Mouse (Mus musculus) embryonic facial prominence, embryonic 15.5 days (tissue): ENCODE results near the gene Zfp541. TPM values are rescaled to one million over a fixed set of nuclear protein-coding genes. Genes with fewer than 3 reads are reported as not detected.
A peak's percentile ranks its signal among the peaks of the same experiment; 100 is the strongest.

Experiments
- ATAC-seq: fragments of 200-750 bp; cut with Nextera tagmentation; 2 replicates; pipeline ENCODE4 v1.8.0; 2017; ENCODE audit warnings: low read depth, moderate TSS enrichment; ENCODE audit not compliant: insufficient number of reproducible peaks, low FRiP score, low TSS enrichment
- H3K27ac ChIP-seq: fragments of 300-500 bp; sonication (generic); replicated peaks from 2 replicates; pipeline ENCODE4 v1.5.1; 2015; ENCODE audit warnings: mild to moderate bottlenecking, inconsistent platforms
- H3K27me3 ChIP-seq: fragments of 300-500 bp; sonication (generic); 2 replicates; pipeline ENCODE4 v1.6.1; 2015; ENCODE audit warnings: inconsistent platforms
- H3K36me3 ChIP-seq: fragments of 300-500 bp; sonication (generic); 2 replicates; pipeline ENCODE4 v1.6.1; 2015; ENCODE audit warnings: mild to moderate bottlenecking, inconsistent platforms
- H3K4me1 ChIP-seq: fragments of 300-500 bp; sonication (generic); 2 replicates; pipeline ENCODE4 v1.6.1; 2015; ENCODE audit warnings: inconsistent platforms
- H3K4me2 ChIP-seq: fragments of 300-500 bp; sonication (generic); replicated peaks from 2 replicates; pipeline ENCODE4 v1.6.1; 2015; ENCODE audit warnings: mild to moderate bottlenecking, inconsistent platforms
- H3K4me3 ChIP-seq: fragments of 300-500 bp; sonication (generic); replicated peaks from 2 replicates; pipeline ENCODE4 v1.5.1; 2015; ENCODE audit warnings: mild to moderate bottlenecking, inconsistent platforms
- H3K9ac ChIP-seq: fragments of 300-500 bp; sonication (generic); 2 replicates; pipeline ENCODE4 v1.6.1; 2015; ENCODE audit warnings: inconsistent platforms
- H3K9me3 ChIP-seq: fragments of 300-500 bp; sonication (generic); replicated peaks from 2 replicates; pipeline ENCODE4 v1.6.1; 2016; ENCODE audit warnings: inconsistent platforms
- WGBS: fragments of 180-500 bp; shearing (Covaris S2); methylation state at CpG from one replicate; pipeline ENCODE4 v1.1.7; 2015; 5-methylcytosine and 5-hydroxymethylcytosine counted together
- polyA plus RNA-seq: library from polyadenylated mRNA; unstranded; fragments of >200 nt; fragmentation: Nextera tagmentation; extraction: Ambion mirVana; gene quantifications from 2 replicates; pipeline ENCODE4 v1.2.1, GENCODE M21; 2015

Gene Zfp541
- polyA plus RNA-seq, 1 experiment from 2014 or later, result 0.15 TPM

- 78% methylated on average over 6 of the region's 6 CpGs for WGBS
- Histone ChIP-seq H3K9ac (no peak overlapping the region), H3K4me3 (no peak overlapping the region), H3K4me2 (no peak overlapping the region), H3K4me1 (peaks cover 17% of the 10 kb centered on the region; the same call in 1 of the 2 replicates), H3K27ac (no peak overlapping the region), H3K27me3 (peaks cover 8% of the 10 kb centered on the region; the same call in 1 of the 2 replicates), H3K36me3 (no peaks in the 10 kb centered on the region), H3K9me3 (no peaks in the 10 kb centered on the region)
- no peak for ATAC-seq
These were observed 5.9 kb upstream of the Zfp541 start for GRCm38 (mm10) chr7:16055665-16056064.

- H3K9me3 ChIP-seq, result 0 out of 2 replicates have a peak, but pooled peaks cover 4% of the 10 kb centered on the region
- peaks cover 14% of the 10 kb centered on the region; the same call in 1 of the 2 replicates for H3K27me3 ChIP-seq
- peak overlapping the region; percentile 61; the same call in 1 of the 2 replicates for H3K27ac ChIP-seq
- WGBS, result 25% methylated on average over 5 of the region's 5 CpGs
- peaks cover 14% of the 10 kb centered on the region; the same call in 1 of the 2 replicates for H3K4me1 ChIP-seq
- H3K4me3 ChIP-seq, result no peak overlapping the region
- no peak overlapping the region for H3K4me2 ChIP-seq
- no peak for ATAC-seq
- no peak overlapping the region for H3K9ac ChIP-seq
- no peaks in the 10 kb centered on the region for H3K36me3 ChIP-seq
These were observed 5.0 kb upstream of the Zfp541 start for GRCm38 (mm10) chr7:16056459-16057135.

GRCm38 (mm10) chr7:16057136-16057534, 4.5 kb upstream of the Zfp541 start:
- Histone ChIP-seq H3K9me3 (0 out of 2 replicates have a peak, but pooled peaks cover 4% of the 10 kb centered on the region), H3K27ac (0 out of 2 replicates have a peak overlapping the region, but pooled peaks have one; percentile 61), H3K36me3 (no peaks in the 10 kb centered on the region), H3K27me3 (peaks cover 19% of the 10 kb centered on the region), H3K9ac (no peak overlapping the region), H3K4me2 (no peak overlapping the region), H3K4me1 (peaks cover 8% of the 10 kb centered on the region; the same call in 1 of the 2 replicates), H3K4me3 (no peak overlapping the region)
- no peak for ATAC-seq
- 32% methylated on average over 2 of the region's 2 CpGs for WGBS

GRCm38 (mm10) chr7:16062099-16062420, 446 bp downstream of the Zfp541 start:
- no peaks in the 10 kb centered on the region for H3K36me3 ChIP-seq
- H3K4me1 ChIP-seq, result no peaks in the 10 kb centered on the region
- 71% methylated on average over 15 of the region's 15 CpGs for WGBS
- no peak for ATAC-seq
- H3K27ac ChIP-seq, result no peak overlapping the region
- no peak overlapping the region for H3K4me2 ChIP-seq
- H3K4me3 ChIP-seq, result no peak overlapping the region
- peaks cover 19% of the 10 kb centered on the region for H3K27me3 ChIP-seq
- H3K9ac ChIP-seq, result no peak overlapping the region
- 0 out of 2 replicates have a peak, but pooled peaks cover 4% of the 10 kb centered on the region for H3K9me3 ChIP-seq

GRCm38 (mm10) chr7:16063490-16063889, 1.9 kb downstream of the Zfp541 start:
- H3K9ac ChIP-seq, result no peak overlapping the region
- no peak overlapping the region for H3K4me2 ChIP-seq
- WGBS, result 33% methylated on average over 4 of the region's 4 CpGs
- 0 out of 2 replicates have a peak, but pooled peaks cover 4% of the 10 kb centered on the region for H3K9me3 ChIP-seq
- H3K4me3 ChIP-seq, result no peak overlapping the region
- peaks cover 19% of the 10 kb centered on the region for H3K27me3 ChIP-seq
- ATAC-seq, result no peak
- H3K4me1 ChIP-seq, result no peaks in the 10 kb centered on the region
- H3K36me3 ChIP-seq, result no peaks in the 10 kb centered on the region
- H3K27ac ChIP-seq, result no peak overlapping the region

GRCm38 (mm10) chr7:16070846-16071245, 9.2 kb downstream of the Zfp541 start:
- no peak for ATAC-seq

GRCm38 (mm10) chr7:16071906-16072305, 10.3 kb downstream of the Zfp541 start:
- no peaks in the 10 kb centered on the region for H3K36me3 ChIP-seq
- no peaks in the 10 kb centered on the region for H3K4me1 ChIP-seq
- no peak overlapping the region for H3K4me2 ChIP-seq
- no peak for ATAC-seq
- no peaks in the 10 kb centered on the region for H3K9me3 ChIP-seq
- H3K4me3 ChIP-seq, result no peak overlapping the region
- no peaks in the 10 kb centered on the region for H3K27me3 ChIP-seq
- WGBS, result 77% methylated on average over 6 of the region's 6 CpGs
- no peak overlapping the region for H3K27ac ChIP-seq
- H3K9ac ChIP-seq, result no peak overlapping the region

More at GRCm38 (mm10) chr7:16070846-16071245, 9.2 kb downstream of the Zfp541 start:
- Histone ChIP-seq H3K4me1 (no peaks in the 10 kb centered on the region), H3K27me3 (no peaks in the 10 kb centered on the region), H3K36me3 (no peaks in the 10 kb centered on the region), H3K9me3 (no peaks in the 10 kb centered on the region), H3K9ac (no peak overlapping the region), H3K4me3 (no peak overlapping the region), H3K4me2 (no peak overlapping the region), H3K27ac (no peak overlapping the region)

GRCm38 (mm10) chr7:16079947-16080346, 18.3 kb downstream of the Zfp541 start:
- H3K27ac ChIP-seq, result no peak overlapping the region
- WGBS, result 62% methylated on average over 1 of the region's 1 CpGs
- no peaks in the 10 kb centered on the region for H3K27me3 ChIP-seq
- H3K9me3 ChIP-seq, result no peaks in the 10 kb centered on the region
- H3K4me3 ChIP-seq, result no peak overlapping the region
- no peaks in the 10 kb centered on the region for H3K4me1 ChIP-seq
- H3K4me2 ChIP-seq, result no peak overlapping the region
- no peaks in the 10 kb centered on the region for H3K36me3 ChIP-seq
- no peak overlapping the region for H3K9ac ChIP-seq
- no peak for ATAC-seq

- Histone ChIP-seq H3K4me2 (no peak overlapping the region), H3K4me3 (no peak overlapping the region), H3K9me3 (no peaks in the 10 kb centered on the region), H3K9ac (no peak overlapping the region), H3K27ac (no peak overlapping the region), H3K36me3 (no peaks in the 10 kb centered on the region), H3K4me1 (no peaks in the 10 kb centered on the region), H3K27me3 (no peaks in the 10 kb centered on the region)
- WGBS, result 62% methylated on average over 4 of the region's 4 CpGs
- no peak for ATAC-seq
These were observed 19.0 kb downstream of the Zfp541 start for GRCm38 (mm10) chr7:16080581-16080980.

GRCm38 (mm10) chr7:16083361-16083760, 21.7 kb downstream of the Zfp541 start:
- Histone ChIP-seq H3K27me3 (no peaks in the 10 kb centered on the region), H3K4me2 (no peak overlapping the region), H3K4me3 (no peak overlapping the region), H3K9ac (no peak overlapping the region), H3K4me1 (no peaks in the 10 kb centered on the region), H3K9me3 (no peaks in the 10 kb centered on the region), H3K36me3 (no peaks in the 10 kb centered on the region), H3K27ac (no peak overlapping the region)
- ATAC-seq, result no peak
- 54% methylated on average over 4 of the region's 4 CpGs for WGBS

- Histone ChIP-seq H3K4me2 (no peak overlapping the region), H3K4me1 (no peaks in the 10 kb centered on the region), H3K36me3 (no peaks in the 10 kb centered on the region), H3K4me3 (no peak overlapping the region), H3K9ac (no peak overlapping the region), H3K27ac (no peak overlapping the region), H3K27me3 (no peaks in the 10 kb centered on the region), H3K9me3 (no peaks in the 10 kb centered on the region)
- no peak for ATAC-seq
- WGBS, result 76% methylated on average over 2 of the region's 2 CpGs
These were observed 26.0 kb downstream of the Zfp541 start for GRCm38 (mm10) chr7:16087587-16087986.

- Histone ChIP-seq H3K9me3 (no peaks in the 10 kb centered on the region), H3K4me3 (no peak overlapping the region), H3K4me1 (peaks cover 11% of the 10 kb centered on the region), H3K9ac (no peak overlapping the region), H3K27me3 (no peaks in the 10 kb centered on the region), H3K36me3 (no peaks in the 10 kb centered on the region), H3K27ac (no peak overlapping the region), H3K4me2 (no peak overlapping the region)
- no peak for ATAC-seq
- WGBS, result 67% methylated on average over 3 of the region's 3 CpGs
These were observed 33.0 kb downstream of the Zfp541 start for GRCm38 (mm10) chr7:16094592-16094991.
